Mouse (Mus musculus) E14TG2a.4 (cell line): Measurements from ENCODE around the gene 9430097D07Rik.

Experiments used
- CTCF ChIP-seq: conservative IDR thresholded peaks from 2 replicates; pipeline ENCODE4 v1.5.1; 2014; ENCODE audit warnings: low read length
- NANOG ChIP-seq: IDR thresholded peaks from 2 replicates; pipeline ENCODE4 v1.6.1; 2014; ENCODE audit warnings: borderline replicate concordance, low read length, mixed read lengths
- POU5F1 ChIP-seq: IDR thresholded peaks from 2 replicates; pipeline ENCODE4 v1.6.1; 2014; ENCODE audit warnings: low read length, borderline replicate concordance

- TF ChIP-seq CTCF (no peak), POU5F1 (no peak), NANOG (no peak)
Measured at GRCm38 (mm10) chr2:32533163-32533562, 42.3 kb downstream of the 9430097D07Rik start.
